Mouse (Mus musculus) cerebellum, adult 18-20 months (tissue): ENCODE data around the gene Cadm3.

Experiments
- DNase-seq, 2 experiments: peaks; one replicate each; pipeline ENCODE4 v3.0.0; 2021

Cadm3 gene

DNA sequence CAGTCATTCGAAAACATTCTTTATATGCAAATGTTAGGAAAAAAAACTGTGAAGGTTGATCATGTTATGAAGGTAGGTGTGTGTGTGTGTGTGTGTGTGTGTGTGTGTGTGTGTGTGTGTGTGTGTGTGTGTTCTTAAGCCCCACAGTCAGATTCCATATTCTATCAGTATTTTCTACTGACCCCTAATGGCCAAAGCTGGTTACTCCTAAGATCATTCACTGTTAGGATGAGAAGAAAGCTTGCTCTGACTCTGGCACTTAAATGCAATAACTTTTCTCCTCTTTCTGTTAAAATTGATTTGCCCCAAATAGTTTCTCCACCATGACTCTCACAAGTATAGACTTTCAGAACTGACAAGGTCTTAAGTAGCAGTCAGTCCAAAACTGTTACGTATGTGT, 10.8 kb downstream of the Cadm3 start:
- DNase-seq = no peak

DNA sequence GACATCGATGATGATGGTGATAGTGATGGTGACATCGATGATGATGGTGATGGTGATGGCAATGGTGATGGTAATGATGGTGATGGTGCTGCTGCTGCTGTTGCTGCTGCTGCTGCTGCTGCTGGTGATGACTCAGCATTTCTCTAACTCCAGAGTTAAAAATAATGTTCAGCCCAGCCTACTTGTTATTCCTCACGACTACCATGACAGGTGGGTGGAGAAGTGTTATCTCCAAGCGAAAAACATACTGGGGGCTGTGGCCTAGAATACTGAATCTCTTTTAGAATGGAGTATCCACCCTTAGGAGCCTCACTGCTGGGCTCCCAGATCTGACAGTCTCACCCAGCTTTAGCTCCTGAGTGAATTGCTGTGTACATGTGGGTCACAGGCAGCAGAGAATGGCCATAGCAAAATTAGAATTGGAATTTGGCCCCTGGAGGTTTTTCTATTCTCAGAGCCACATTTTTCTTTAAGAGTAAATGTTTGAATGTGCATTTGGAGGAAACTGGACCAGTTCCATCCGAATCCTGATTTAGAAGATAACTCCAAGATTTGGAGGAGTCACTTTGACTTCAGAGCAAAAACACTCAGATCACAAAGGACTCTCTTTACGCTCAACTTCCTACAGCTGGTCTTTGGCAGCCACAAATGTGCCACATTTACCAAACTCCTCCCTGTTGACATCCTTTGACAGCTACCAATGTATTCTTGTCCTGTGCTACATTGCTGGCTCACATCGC, 12.2 kb downstream of the Cadm3 start:
- DNase-seq = no peak

DNA sequence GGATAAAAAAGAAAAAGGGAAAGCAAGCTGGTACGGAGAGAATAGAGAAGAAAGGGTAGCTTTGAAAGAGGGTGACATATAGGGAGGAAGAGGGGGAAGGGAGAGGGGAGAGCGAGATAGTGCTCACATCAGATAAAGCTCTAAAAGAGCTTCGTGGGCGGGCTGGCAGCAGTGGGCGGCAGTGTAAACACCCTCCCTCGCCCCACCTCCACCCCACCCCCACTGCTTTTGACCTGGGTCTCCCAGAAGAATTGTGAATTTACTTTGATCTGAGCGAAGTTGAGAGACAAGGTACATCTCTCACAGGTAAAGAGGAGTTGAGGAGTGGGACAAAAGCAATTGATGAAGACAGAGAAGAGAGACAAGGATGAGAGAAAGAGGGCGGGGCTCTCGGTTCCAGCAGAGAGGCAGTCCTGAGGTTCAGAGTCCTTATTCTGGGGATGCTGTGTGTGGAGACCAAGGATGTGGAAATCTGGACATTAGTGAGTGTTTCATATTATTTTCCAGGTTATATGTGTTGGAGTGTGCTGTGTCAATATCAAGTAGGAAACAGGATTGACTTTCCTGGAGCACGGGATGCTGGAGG, 17.0 kb downstream of the Cadm3 start, which contains the start of gene Aim2:
TSS of gene Aim2 (plus strand) at position 508 of the 586 bp plus-strand sequence.
- no peak for DNase-seq

DNA sequence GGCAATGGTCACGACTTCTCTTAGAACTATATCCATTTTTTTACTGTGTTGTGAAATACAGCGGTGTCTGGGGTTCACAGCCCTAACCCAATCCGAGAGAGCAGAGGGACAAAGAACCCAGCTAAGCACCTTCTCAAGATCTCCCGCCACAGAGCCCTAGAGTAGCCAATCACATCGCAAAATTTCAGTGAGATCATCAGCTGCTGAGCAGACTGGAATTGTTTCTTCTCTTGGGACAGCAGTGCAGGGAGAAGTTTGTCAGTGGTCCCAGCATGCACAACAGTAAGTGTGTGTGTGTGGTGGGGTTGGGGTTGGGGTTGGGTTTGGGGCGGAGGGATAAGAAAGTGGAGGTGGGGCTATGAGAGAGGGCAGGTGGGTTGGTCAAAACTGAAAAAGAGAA, 17.5 kb downstream of the Cadm3 start:
- DNase-seq = peak in 1 of 2 experiments; percentile 43

DNA sequence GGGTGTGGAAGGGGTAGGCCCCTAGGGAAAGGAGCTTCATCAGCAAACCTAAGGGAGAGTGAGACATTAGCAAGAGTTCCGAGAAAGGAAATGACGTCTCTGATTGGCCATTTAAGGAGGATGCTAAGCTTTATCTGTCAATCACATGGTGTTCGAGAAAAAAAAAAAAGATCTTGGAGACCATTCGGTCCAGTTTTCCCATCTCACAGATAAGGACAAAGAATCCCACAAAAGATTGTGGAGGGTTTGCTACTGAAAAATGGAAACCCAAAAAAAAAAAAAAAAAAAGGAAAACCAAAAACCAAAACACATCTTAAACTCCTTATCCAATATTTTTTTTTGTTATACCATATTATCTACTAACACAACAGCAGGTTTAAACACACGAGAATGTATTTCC, 18.3 kb downstream of the Cadm3 start:
- DNase-seq = no peak

DNA sequence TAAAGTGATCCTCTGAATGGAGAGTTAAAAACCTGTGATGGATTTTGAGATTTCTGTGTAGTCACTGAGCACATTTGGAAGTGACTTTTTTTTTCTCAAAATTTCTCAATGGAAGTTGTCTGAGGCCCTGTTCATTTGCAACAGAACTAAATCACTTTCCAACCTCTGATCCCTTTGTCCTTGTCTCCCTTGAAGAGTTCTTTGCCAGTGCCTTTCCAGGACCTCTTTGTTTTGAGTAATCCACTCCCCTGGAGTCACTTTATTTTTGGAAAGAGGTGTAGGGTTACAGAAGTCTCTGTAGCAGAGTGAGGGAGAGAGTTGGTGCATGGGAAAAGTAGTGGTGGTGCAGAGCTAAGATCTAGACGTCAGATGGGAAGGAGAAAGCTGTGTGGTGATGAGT, 19.0 kb downstream of the Cadm3 start:
- DNase-seq = no peak

DNA sequence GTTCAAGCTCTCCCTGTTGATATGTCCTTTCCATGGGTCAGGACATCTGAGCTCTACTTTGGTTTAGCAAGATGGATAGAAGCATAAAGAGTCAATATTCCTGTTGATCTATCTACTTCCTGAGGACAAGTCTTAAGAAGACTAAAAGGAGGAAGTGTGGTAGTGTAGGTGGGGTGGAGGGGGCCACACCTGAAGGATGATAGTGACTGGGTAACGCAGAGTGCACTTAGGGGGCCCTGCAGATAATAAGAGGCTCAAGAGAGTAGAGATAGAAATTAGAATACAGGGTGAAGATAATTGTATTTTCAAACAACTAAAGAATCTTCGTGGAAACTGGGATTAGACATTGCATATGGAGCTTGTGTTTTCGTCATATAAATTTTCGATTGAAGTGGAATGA, 22.4 kb downstream of the Cadm3 start:
- DNase-seq = no peak

DNA sequence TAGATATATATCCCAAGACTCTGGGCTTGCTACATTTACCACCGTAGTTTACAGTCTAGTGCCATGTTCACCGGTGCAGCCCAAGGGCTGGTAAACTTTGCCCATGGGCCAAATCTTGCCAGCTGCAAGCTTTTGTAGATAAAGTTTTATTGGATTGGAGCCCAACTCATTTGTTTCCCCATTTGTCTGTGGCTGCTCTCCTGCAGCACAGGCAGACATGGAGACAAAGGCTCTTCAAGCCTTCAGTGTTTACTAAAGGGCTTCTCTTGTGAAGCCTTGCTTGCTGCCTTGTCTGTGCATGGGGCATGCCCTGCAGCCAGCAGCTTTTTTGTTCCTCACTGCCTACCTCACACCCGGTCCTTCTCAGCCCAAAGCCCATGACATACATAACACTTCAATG, 23.6 kb downstream of the Cadm3 start:
- DNase-seq = no peak

DNA sequence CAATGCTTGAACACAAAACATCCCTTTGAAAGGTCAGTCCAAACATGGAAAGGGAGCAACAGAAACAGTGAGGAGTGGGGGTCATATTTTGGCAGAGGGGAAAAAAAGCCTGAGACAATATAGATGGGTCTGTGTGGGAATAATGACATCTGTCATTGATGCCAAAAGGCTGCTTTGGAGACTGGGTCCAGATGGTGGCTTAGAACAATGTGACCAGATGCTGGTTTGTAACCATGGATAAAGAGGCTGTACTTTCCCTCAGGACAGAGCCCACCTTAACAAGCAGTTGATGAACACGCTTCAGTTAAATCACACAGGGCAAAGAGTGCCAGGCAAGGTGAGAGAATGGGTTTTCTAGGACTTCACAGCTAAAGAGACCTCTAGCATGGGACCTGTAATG, 25.1 kb downstream of the Cadm3 start:
- DNase-seq = no peak

DNA sequence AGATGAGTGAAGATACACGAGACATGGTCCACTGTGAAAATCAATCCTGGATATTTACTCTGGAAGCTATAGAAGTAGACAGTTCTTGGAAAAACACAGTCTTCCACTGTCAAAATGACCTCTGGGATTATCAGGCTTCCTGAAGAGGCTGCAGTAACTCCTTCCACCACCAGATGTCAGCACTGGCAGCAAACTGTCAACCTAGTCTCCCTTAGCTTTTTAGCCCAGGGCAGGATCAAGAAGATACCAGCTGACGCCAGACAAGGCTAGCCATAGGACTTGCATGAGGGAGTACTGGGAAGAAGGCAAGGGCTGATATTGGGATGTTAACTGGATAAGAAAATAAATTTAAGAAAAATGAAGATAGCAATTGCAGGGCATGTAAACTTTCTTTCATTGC, 28.0 kb downstream of the Cadm3 start:
- peak; percentile 77 to 85 for DNase-seq

DNA sequence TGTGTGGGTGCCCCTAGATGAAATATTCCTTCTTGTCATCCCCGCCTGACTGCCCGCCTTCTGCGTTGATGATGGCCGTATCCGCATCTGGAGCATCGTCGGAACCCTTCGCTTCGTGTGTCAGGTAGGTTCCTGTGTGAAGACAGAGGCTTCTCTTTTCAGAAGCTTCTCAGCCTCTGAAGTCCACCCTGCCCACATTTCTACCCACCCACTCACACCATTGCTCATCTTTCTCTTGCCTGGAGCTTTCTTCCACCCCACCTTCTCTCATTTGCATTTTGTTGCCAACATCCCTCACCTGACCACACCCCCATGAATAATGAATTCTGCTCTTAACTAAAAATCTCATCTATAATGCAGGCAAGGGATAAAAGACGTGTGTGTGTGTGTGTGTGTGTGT, 30.5 kb downstream of the Cadm3 start:
- DNase-seq = peak in 1 of 2 experiments; percentile 20

DNA sequence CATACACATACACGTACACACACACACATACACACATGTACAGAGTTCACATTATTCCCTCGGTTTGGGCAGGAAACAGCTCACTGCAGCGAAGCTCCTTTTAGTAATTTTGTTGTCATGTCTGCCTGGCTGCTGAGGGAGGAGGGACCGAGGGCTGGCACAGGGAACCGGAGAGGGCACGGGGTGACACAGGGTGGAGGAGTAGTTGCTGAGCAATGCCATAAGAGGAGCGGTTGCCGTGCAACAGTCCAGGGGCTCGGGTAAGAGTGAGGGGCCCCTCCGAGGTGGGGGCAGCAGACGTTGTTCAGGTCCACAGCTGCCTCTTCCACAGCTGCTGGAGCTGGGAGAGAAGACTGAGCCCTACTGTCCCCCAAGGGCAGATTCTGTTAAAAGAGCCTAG, 31.6 kb downstream of the Cadm3 start:
- DNase-seq = peak in 1 of 2 experiments; percentile 22

DNA sequence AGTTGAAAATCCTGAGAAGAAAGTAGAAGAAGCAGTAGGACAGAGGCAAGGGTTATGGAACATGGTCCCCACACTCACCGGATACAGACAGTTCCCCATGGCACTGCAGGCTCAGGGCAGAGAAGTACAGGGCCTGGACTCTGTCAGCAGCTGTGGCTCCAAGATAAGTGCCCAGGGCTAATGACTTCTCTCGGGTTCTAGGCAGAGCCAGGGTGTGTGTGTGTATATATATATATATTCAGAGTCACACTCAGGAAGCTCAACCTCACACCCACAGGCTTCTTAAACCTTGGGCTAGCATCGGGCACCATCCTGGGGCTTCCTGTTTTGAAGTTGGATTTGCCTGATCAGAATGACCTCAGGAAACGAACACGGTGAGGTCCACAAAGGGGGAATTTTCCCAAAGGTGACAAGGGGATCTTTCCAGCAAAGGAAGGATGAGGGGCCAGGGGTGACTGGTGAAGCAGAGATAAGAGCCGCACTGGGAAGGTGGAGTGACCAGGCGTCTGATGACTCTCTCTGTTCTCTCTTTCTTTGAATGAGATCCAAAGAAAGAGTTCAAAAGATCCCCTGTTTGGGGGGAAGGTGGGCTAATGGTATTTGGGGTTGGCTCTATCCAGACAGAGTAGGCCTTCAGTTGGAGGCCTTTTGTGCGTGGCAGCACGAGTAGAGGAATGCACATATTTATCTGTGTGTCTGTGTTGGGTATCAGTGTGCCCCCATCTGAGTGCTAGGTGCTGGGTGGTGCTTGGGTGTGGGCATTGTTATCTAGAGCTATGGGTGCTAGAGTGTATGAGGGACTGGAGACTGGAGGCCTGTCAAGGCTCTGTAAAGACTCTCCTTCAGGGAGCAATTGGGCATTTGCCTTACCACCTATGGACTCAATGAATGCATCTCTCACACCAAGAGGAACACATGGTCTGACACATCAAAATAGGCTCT, 33.9 kb downstream of the Cadm3 start, which contains the start of gene Ackr1:
TSS of gene Ackr1 (minus strand) at position 439 of the 942 bp plus-strand sequence.
- no peak for DNase-seq

DNA sequence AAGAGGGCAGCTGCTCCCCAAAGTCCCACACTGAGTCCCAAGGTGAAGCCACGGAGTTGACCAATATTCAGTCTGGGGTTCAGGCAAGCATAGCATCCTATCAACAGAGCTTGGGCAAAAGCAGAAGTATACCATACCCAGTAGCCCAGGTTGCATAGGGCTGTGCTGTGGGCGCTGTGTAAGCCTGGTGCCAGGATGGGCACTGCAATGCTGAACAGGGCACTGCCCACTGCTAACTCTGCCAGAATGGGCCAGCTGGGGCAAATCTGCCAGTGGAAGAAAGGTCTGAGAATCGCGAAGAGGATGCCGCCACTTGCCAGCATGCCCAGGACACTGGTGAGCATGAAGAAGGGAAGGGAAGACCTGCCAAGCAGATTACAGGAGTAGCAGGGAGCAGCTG, 35.1 kb downstream of the Cadm3 start:
- no peak for DNase-seq

DNA sequence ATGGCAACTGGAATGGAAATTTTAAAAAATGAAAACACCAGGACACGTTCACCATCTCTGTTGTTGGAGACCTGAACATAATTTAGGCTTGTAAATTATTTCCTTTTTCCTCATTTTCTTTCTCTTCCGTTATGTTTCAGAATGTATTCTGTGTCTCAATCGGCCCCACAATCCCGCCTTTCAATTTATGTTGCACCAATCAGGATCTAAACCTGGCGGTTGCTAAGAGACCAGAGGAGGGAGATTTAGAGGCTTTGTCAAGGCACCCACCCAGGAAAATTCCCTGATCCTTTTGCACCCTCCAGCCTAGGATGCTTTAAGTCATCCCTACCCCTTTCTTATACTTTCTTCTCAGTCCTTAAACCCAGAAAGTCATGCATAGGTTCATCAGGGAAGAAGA, 37.8 kb downstream of the Cadm3 start:
- DNase-seq = no peak

DNA sequence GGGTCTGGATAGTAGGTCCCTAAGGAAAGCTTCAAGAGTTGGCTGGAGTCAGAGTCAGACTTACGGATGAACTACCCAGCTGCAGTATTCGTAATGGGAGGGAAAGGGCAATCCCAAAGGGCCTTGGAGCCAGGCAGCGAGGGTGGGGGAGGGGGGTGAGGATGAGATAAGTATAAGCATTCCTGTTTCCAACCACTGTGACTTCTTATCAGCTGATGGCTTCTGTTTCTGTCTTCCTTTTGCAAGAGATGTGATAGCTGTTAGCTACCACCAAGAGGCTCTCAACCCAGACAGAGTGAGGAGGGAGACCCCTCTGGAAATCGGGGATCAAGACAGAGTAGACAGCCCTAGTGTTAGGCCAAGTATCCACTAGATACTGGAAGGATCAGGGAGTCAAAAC, 38.3 kb downstream of the Cadm3 start:
- no peak for DNase-seq

DNA sequence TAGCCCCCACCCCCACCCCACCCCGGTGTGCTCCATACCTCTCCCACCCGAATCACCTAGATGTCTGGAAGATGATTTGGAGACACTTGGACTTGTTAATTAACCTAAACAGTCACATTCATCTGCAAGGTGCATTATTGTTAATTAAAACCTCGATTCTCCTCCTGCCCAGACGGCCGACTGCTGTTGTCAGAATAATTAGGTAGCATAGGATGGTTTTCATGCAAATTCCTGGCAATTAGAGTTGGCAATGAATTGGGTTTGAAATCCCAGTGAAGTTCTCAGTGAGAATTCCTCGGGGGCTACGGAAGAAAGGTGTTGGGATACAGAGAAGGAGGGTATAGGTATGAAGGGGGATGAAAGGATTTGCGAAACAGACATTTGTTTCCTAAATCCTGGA, 39.0 kb downstream of the Cadm3 start:
- DNase-seq = no peak

DNA sequence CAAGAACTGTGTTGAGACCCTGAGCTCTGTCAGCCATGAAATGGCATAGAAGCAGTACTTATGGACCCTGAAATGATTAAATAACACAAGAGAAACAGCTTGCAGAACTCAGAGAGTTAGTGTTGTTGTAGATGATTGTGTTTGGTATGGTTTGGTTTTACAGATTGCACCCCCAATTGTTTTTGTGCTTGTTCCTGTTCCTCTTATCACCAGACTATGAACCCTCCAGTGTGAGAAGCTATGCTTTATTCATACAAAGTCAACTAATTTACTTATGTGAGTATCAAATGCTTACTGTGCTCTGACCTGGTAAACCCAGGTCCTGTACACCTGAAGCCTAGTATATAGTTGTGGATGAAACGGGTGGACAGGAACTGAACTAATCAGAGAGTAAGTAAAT, 40.9 kb downstream of the Cadm3 start:
- DNase-seq = no peak

DNA sequence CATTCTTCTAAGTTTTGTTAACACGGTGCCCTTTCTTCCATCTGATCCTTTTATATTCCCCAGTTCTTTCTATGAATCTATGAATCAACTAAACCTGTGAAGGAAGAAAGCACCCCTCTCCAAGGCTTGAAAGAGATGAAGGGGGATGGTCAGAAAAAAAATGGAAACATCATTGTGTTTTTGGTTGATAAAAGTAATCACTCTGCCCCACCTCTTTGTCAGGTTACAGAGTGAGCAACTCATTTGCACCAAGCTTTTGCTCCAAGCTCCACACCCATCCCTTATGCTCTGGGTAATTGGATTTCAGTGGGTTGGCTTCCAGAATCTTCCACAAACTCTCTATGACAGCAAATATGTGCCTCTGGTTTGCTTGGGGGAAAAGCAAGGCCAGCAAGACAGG, 42.1 kb downstream of the Cadm3 start:
- no peak for DNase-seq

DNA sequence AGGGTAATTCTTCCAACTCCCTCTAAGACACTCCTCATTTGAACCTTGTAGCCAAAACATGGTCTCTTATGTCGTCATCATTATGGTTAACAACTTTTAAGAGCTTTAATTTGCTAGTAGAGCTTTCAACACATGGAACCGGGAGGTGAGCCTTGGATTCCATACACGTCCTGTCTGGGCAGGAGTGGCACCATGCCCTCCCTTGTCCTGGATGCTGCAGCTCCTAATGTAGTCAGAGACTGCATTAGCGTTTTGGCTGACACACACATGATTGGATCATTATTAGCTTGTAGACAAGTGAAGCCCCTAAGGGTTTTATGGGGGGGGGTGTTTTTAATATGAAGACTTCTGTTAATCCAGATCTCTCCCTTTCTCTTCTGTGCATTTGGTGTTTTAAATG, 42.5 kb downstream of the Cadm3 start:
- DNase-seq = no peak

DNA sequence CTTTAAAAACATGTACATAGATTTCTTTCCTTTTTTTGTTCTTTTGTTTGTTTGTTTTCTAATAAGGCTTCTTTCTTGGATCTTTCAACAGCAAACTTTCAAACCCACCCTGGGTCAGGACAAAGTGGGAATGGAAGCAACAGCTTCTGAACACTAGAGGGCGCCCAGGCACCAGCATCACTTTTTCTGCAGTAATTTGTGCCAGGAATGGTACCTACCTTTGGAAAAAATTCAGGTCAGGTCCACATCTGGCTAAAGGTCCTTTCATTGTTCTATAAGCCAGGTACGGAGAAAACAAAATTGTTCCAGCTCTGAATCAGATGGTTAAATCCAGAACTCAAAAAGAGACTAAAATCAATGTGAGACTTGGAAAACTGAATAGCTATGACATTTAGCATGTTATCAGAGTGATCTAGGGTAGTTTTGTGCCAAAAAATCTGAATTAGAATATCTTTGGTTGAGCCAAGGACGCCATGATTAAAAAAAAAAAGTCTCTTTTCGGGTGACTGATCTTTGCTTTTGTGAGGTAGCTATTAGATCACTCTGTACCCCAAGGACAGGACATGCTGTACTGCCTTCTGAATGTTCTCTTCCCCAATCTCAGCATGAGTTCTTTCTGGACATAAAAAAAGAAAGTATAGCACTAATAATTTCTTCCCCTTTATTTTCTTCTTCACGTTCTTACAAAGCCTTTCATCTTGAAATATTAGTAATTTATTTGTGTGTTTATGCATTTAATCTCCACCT, 43.5 kb downstream of the Cadm3 start:
- peak; percentile 59 to 74 for DNase-seq

DNA sequence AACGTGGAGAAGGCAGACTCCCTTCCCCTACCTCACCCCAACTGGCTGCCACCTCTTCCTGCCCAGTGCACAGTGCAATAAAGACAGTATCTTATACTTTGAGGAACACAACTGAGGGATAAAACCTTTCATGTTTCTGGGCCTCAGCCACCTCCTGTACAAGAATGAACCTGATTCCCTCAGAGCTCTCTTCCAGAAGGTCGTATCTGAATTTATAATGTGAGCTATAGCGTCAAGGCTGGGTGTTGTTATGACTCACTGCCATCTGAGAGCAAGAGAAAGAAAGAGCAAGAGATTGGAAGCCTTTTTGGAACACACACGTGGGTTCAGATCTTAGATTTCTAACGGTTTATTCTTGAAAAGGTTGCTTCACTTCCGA, 45.3 kb downstream of the Cadm3 start:
- DNase-seq = no peak
